Comparison of ENCODE assay signal across 30 mouse cellular contexts in genomic region chr17:8536522-8536921, GRCm38 (mm10). TPM values are rescaled to one million over a fixed set of nuclear protein-coding genes. Genes with fewer than 3 reads are reported as not detected.
"Had no signal": no experiment of that assay in that cellular context is flagged by ENCODE, and none has a peak within 500 bp of the region (broad histone marks: within the 10 kb centered on the region; RNA-seq: fewer than 3 reads in every experiment).

No protein-coding gene starts in this region.

- H3K9me3 ChIP-seq: liver, embryonic 13.5 days had no signal

- H3K9ac ChIP-seq: liver, embryonic 13.5 days had no signal

- H3K4me1 ChIP-seq: liver, embryonic 13.5 days had no signal

- H3K4me2 ChIP-seq: liver, embryonic 13.5 days; midbrain, embryonic 11.5 days had no signal

- DNase-seq: kidney, postnatal 10 days; kidney, postnatal 36 days; layer of hippocampus, postnatal 36 days; liver, embryonic 13.5 days; lung, adult 2 months; lung, postnatal 14 days; midbrain, embryonic 14.5 days; thymus, adult 18-20 months; thymus, postnatal 36 days had no signal

- H3K27ac ChIP-seq: left cerebral cortex, adult 2 months; liver, embryonic 13.5 days had no signal

- H3K4me3 ChIP-seq: left cerebral cortex, adult 2 months; liver, embryonic 13.5 days had no signal

- H3K27me3 ChIP-seq: liver, embryonic 13.5 days had no signal

- H3K36me3 ChIP-seq: liver, embryonic 13.5 days had no signal

RNA-seq across cellular contexts. Expression of gene Gm17087, which starts 30.2 kb away (rescaled TPM):
- total RNA-seq: layer of hippocampus, adult 8-10 months; layer of hippocampus, postnatal 10 days; layer of hippocampus, postnatal 36 days; left cerebral cortex, adult 2 months; left cerebral cortex, postnatal 10 days; left cerebral cortex, postnatal 36 days; liver, adult 2 months; megakaryocyte progenitor cell, adult 5-6 weeks; megakaryocyte-erythroid progenitor cell, adult 5-6 weeks; midbrain, postnatal 0 days had no signal
- polyA plus RNA-seq: limb, embryonic 11.5 days; limb, embryonic 14.5 days; liver, adult 2 months; liver, embryonic 13.5 days; liver, embryonic 16.5 days; lung, adult 2 months; lung, embryonic 16.5 days; midbrain, embryonic 11.5 days; midbrain, embryonic 14.5 days; midbrain, postnatal 0 days; neural tube, embryonic 11.5 days; neural tube, embryonic 14.5 days; small intestine, adult 2 months; spleen, adult 2 months; stomach, embryonic 16.5 days; testis, adult 2 months; urinary bladder, adult 2 months had no signal
